Mouse (Mus musculus): ENCODE results near the gene Ddr2.
A peak's percentile ranks its signal among the peaks of the same experiment; 100 is the strongest.

- TF ChIP-seq CTCF (IDR thresholded peaks at IDR 0.05; ENCODE audit: control insufficient read depth, insufficient read depth, insufficient read length) (no peak), MAX (IDR thresholded peaks at IDR 0.05) (no peak), FOSL1 (IDR thresholded peaks at IDR 0.05; ENCODE audit: insufficient read depth, low read length, poor library complexity, severe bottlenecking) (no peak), MYOG (IDR thresholded peaks at IDR 0.05; ENCODE audit: control insufficient read depth, extremely low read depth, insufficient read length) (no peak), USF1 (IDR thresholded peaks at IDR 0.05; ENCODE audit: low read depth) (no peak), MYOD1 (IDR thresholded peaks at IDR 0.05; ENCODE audit: control insufficient read depth, insufficient read length, low read depth) (peak; percentile 81)
These were observed 51.2 kb downstream of the Ddr2 start for GRCm38 (mm10) chr1:170059347-170059746.
